Comparison of ENCODE assay signal across 18 mouse cellular contexts in the genomic region with DNA sequence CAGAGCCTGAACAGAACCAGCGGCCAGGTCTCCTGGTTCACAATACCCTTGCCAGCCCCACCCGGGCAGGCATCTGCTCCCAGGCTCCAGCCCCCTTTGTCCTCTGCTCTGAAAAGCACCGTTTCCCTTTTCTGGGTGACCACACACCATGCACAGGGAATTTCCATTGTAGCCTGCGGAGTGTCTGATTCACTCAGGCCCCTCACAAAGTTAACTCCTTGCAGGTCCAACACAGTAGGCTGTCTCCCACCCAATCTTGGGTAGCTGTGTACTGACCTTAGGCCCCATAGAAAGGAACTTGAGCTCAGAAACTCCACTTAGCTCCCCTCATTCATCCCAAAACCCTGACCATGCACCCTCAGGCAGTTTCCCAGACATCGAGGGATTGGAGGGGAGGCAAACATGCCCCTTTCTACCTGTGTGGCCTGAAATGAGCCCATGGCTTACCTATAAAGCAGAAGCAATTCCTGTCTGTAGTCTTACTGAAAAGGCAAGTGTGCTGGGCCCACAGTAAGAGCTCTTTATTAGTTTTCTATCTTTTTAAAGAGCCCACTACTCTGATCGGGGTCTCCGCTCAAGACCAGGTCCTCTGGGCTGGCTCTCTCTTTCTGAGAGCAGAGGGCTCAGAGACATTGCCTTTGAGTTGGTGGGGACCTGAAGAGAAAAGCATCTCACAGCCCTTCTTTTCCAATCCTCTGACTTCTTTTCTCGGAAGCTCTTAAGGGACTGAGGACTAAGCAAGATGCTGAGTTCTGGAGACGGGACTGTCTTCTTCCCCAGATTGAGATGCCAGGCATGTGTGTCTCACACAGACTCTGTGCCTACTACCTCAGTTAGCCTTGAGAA. TPM values are rescaled to one million over a fixed set of nuclear protein-coding genes. Genes with fewer than 3 reads are reported as not detected.
DNase-seq lines count a peak whose midpoint lies in the region; ATAC-seq and TF ChIP-seq lines count a peak whose summit lies in the region.
"Had no signal": no experiment of that assay in that cellular context is flagged by ENCODE, and none has a peak within 500 bp of the region (broad histone marks: within the 10 kb centered on the region; RNA-seq: fewer than 3 reads in every experiment).

No protein-coding gene starts in this region.

- H3K9me3 ChIP-seq in CH12.LX (replicated peaks; ENCODE audit: low read length) (no peaks in the 10 kb centered on the region), MEL (replicated peaks; ENCODE audit: insufficient read depth, low read length) (no peaks in the 10 kb centered on the region)
- no peaks in the 10 kb centered on the region for H3K9me3 ChIP-seq in limb, embryonic 10.5 days (replicated peaks)
- H3K9me3 ChIP-seq in heart, embryonic 10.5 days: no peaks in the 10 kb centered on the region
- H3K9me3 ChIP-seq: embryonic facial prominence, embryonic 13.5 days; G1E; liver, embryonic 13.5 days; midbrain, embryonic 13.5 days; stomach, embryonic 15.5 days had no signal

- H3K4me2 ChIP-seq in CH12.LX (ENCODE audit: insufficient read depth, low read depth, poor library complexity, severe bottlenecking): no peak overlapping the region
- H3K4me2 ChIP-seq: embryonic facial prominence, embryonic 13.5 days; hindbrain, embryonic 14.5 days; liver, embryonic 13.5 days; midbrain, embryonic 13.5 days; stomach, embryonic 15.5 days had no signal

- no peak for TF ChIP-seq CTCF in liver, adult 2 months (IDR thresholded peaks at IDR 0.05; ENCODE audit: low read depth, low read length)
- TF ChIP-seq CTCF in CH12.LX (conservative IDR thresholded peaks at IDR 0.05 in 1 of 2, IDR thresholded peaks at IDR 0.05 in 1 of 2; ENCODE audit: low read depth in 2 of 2, low read length in 2 of 2) (no peak), MEL (IDR thresholded peaks at IDR 0.05 in 2 of 3, conservative IDR thresholded peaks at IDR 0.05 in 1 of 3; ENCODE audit: control insufficient read depth in 1 of 3, insufficient read depth in 1 of 3, low read depth in 2 of 3, low read length in 3 of 3, poor library complexity in 1 of 3, severe bottlenecking in 1 of 3) (no peak)

- TF ChIP-seq EP300 in CH12.LX (IDR thresholded peaks at IDR 0.05; ENCODE audit: low read length) (peak; percentile 17; the same call in 1 of the 2 replicates), MEL (IDR thresholded peaks at IDR 0.05; ENCODE audit: low read depth in 1 of 2, low read length in 2 of 2) (peak in 1 of 2 experiments; percentile 40; a peak in 2 of 4 replicates)

- 80% methylated on average over 9 of the region's 9 CpGs for WGBS in liver, adult 2 months
- 85% methylated on average over 9 of the region's 9 CpGs for WGBS in limb, embryonic 10.5 days
- WGBS in heart, embryonic 10.5 days: 77% methylated on average over 9 of the region's 9 CpGs

- dilution Hi-C loops in CH12.LX (cut with MboI; ENCODE audit: extremely low pct_ligation_motif_present, extremely low pct_unique_long_range_greater_than_20kb, low sequenced_read_pairs): no loop called here

- H3K4me1 ChIP-seq in liver, adult 2 months (ENCODE audit: control insufficient read depth, insufficient read depth, low read length): no peaks in the 10 kb centered on the region
- H3K4me1 ChIP-seq in CH12.LX (ENCODE audit: control insufficient read depth in 1 of 2, insufficient read depth in 2 of 2) (peaks cover 31 to 70% of the 10 kb centered on the region in 2 experiments), MEL (ENCODE audit: control insufficient read depth in 1 of 2, insufficient read depth in 2 of 2, low read length in 2 of 2) (peaks cover 7 to 57% of the 10 kb centered on the region in 2 experiments)
- H3K4me1 ChIP-seq in limb, embryonic 10.5 days: peaks cover 16% of the 10 kb centered on the region
- H3K4me1 ChIP-seq in heart, embryonic 10.5 days: peaks cover 16% of the 10 kb centered on the region
- H3K4me1 ChIP-seq: embryonic facial prominence, embryonic 13.5 days; midbrain, embryonic 13.5 days; stomach, embryonic 15.5 days had no signal

- peak overlapping the region; percentile 48 for H3K9ac ChIP-seq in liver, adult 2 months (ENCODE audit: low read depth, low read length)
- H3K9ac ChIP-seq in CH12.LX (ENCODE audit: insufficient read depth, low read depth) (no peak overlapping the region), MEL (ENCODE audit: control insufficient read depth, low read depth, low read length, poor library complexity, severe bottlenecking) (peak overlapping the region; percentile 70)
- H3K9ac ChIP-seq: embryonic facial prominence, embryonic 13.5 days; hindbrain, embryonic 14.5 days; liver, embryonic 13.5 days; midbrain, embryonic 13.5 days; stomach, embryonic 15.5 days had no signal

- H3K27me3 ChIP-seq in liver, adult 2 months (ENCODE audit: control insufficient read depth, insufficient read depth, low read length): no peaks in the 10 kb centered on the region
- H3K27me3 ChIP-seq in CH12.LX (replicated peaks) (no peaks in the 10 kb centered on the region), MEL (ENCODE audit: control insufficient read depth in 1 of 2, insufficient read depth in 2 of 2, low read length in 2 of 2) (no peaks in the 10 kb centered on the region)
- no peaks in the 10 kb centered on the region for H3K27me3 ChIP-seq in limb, embryonic 10.5 days (ENCODE audit: low read depth, poor library complexity, severe bottlenecking)
- H3K27me3 ChIP-seq in heart, embryonic 10.5 days (ENCODE audit: insufficient read depth, poor library complexity, severe bottlenecking): peaks cover 9% of the 10 kb centered on the region; the same call in 1 of the 2 replicates
- H3K27me3 ChIP-seq: embryonic facial prominence, embryonic 13.5 days; midbrain, embryonic 13.5 days; stomach, embryonic 15.5 days had no signal

- no peak for TF ChIP-seq POLR2A in liver, adult 2 months (IDR thresholded peaks at IDR 0.05; ENCODE audit: extremely low read depth, insufficient read depth, low read length)
- TF ChIP-seq POLR2A in CH12.LX (IDR thresholded peaks at IDR 0.05; ENCODE audit: low read depth, low read length) (no peak), MEL (IDR thresholded peaks at IDR 0.05; ENCODE audit: control insufficient read depth in 1 of 2, insufficient read depth in 1 of 2, low read depth in 1 of 2, low read length in 2 of 2, poor library complexity in 1 of 2) (peak in 1 of 2 experiments; percentile 85; a peak in 3 of 4 replicates)

- H3K4me3 ChIP-seq in liver, adult 2 months (ENCODE audit: insufficient read depth, low read depth, low read length): no peak overlapping the region
- H3K4me3 ChIP-seq in CH12.LX (replicated peaks in 1 of 3; ENCODE audit: low read depth in 2 of 3, low read length in 2 of 3, poor library complexity in 1 of 3): no peak overlapping the region
- H3K4me3 ChIP-seq in MEL (ENCODE audit: control insufficient read depth in 1 of 2, insufficient read depth in 1 of 2, low read depth in 2 of 2, low read length in 2 of 2): peak overlapping the region in 1 of 2 experiments; percentile 39; a peak in 2 of 4 replicates
- no peak overlapping the region for H3K4me3 ChIP-seq in limb, embryonic 10.5 days
- H3K4me3 ChIP-seq in heart, embryonic 10.5 days: no peak overlapping the region
- H3K4me3 ChIP-seq: embryonic facial prominence, embryonic 13.5 days; liver, embryonic 13.5 days; midbrain, embryonic 13.5 days; stomach, embryonic 15.5 days had no signal

- H3K36me3 ChIP-seq in liver, adult 2 months (ENCODE audit: control insufficient read depth, insufficient read depth, low read length): no peaks in the 10 kb centered on the region
- H3K36me3 ChIP-seq in CH12.LX (replicated peaks in 1 of 2; ENCODE audit: control insufficient read depth in 1 of 2, insufficient read depth in 1 of 2, low read length in 1 of 2) (no peaks in the 10 kb centered on the region), MEL (ENCODE audit: control insufficient read depth in 1 of 2, insufficient read depth in 2 of 2, low read length in 2 of 2) (peaks cover 0 to 49% of the 10 kb centered on the region in 2 experiments; a peak in 2 of 4 replicates)
- H3K36me3 ChIP-seq in limb, embryonic 10.5 days: no peaks in the 10 kb centered on the region
- H3K36me3 ChIP-seq in heart, embryonic 10.5 days: no peaks in the 10 kb centered on the region
- H3K36me3 ChIP-seq: embryonic facial prominence, embryonic 13.5 days; G1E; liver, embryonic 13.5 days; midbrain, embryonic 13.5 days; stomach, embryonic 15.5 days had no signal

- peak overlapping the region; percentile 62 for H3K27ac ChIP-seq in liver, adult 2 months (replicated peaks; ENCODE audit: insufficient read depth, low read depth, low read length)
- H3K27ac ChIP-seq in CH12.LX (ENCODE audit: insufficient read depth, low read depth) (no peak overlapping the region), MEL (ENCODE audit: control insufficient read depth, low read depth, low read length) (peak overlapping the region; percentile 99)
- 0 out of 2 replicates have a peak overlapping the region, but pooled peaks have one; percentile 4 for H3K27ac ChIP-seq in limb, embryonic 10.5 days
- H3K27ac ChIP-seq in heart, embryonic 10.5 days: no peak overlapping the region
- H3K27ac ChIP-seq: embryonic facial prominence, embryonic 13.5 days; hindbrain, embryonic 14.5 days; midbrain, embryonic 13.5 days; stomach, embryonic 15.5 days had no signal

- H3K79me2 ChIP-seq in liver, adult 2 months (ENCODE audit: control insufficient read depth, insufficient read depth, low read length): no peaks in the 10 kb centered on the region
- no peaks in the 10 kb centered on the region for H3K79me2 ChIP-seq in CH12.LX (replicated peaks; ENCODE audit: control insufficient read depth, extremely low read depth, insufficient read depth, poor library complexity, severe bottlenecking)
- H3K79me2 ChIP-seq in MEL (ENCODE audit: control insufficient read depth, insufficient read depth, low read length, poor library complexity): peaks cover 1% of the 10 kb centered on the region; the same call in 1 of the 2 replicates

- ATAC-seq in megakaryocyte, adult 5-6 weeks (ENCODE audit: poor library complexity, severe bottlenecking): no peak
- ATAC-seq: intestine, embryonic 16.5 days; midbrain, embryonic 13.5 days had no signal

- no peak for DNase-seq in liver, adult 2 months (ENCODE audit: extremely low read depth, low read depth, low spot score)
- DNase-seq in liver (no peak), CH12.LX (ENCODE audit: extremely low read depth) (no peak), MEL (ENCODE audit: low read depth, low spot score) (peak; percentile 81)
- no peak for DNase-seq in limb, embryonic 10.5 days (ENCODE audit: low spot score)
- DNase-seq in heart, embryonic 10.5 days (ENCODE audit: low spot score): no peak
- DNase-seq: adrenal gland, adult 2 months; cerebellum, adult 2 months; liver, embryonic 13.5 days; lung, postnatal 14 days; right cerebral cortex, adult 18-20 months had no signal

- in situ Hi-C loops in CH12.LX (cut with MboI; ENCODE audit: low pct_ligation_motif_present, low pct_unique_long_range_greater_than_20kb, low sequenced_read_pairs): no loop called here

- no peak for TF ChIP-seq RAD21 in CH12.LX (IDR thresholded peaks at IDR 0.05; ENCODE audit: low read depth, low read length)
- TF ChIP-seq RAD21 in MEL (IDR thresholded peaks at IDR 0.05; ENCODE audit: low read depth, low read length): no peak

RNA-seq across cellular contexts. Expression of a gene that starts 4.4 kb away (rescaled TPM):
- 3.7 and 4.8 TPM in 2 replicates for total RNA-seq in liver, adult 2 months (2014; rRNA removed)
- polyA plus RNA-seq in liver, adult 2 months (2012; rRNA removed): 9.5 and 16.5 TPM in 2 replicates
- total RNA-seq in CH12.LX (2012; rRNA removed) (22.7 and 24.7 TPM in 2 replicates), CH12.LX (2014; rRNA removed) (29.7 and 42.6 TPM in 2 replicates), MEL (2012; rRNA removed) (108 and 129 TPM in 2 replicates)
- polyA plus RNA-seq in CH12.LX (2012; ENCODE audit: insufficient read length, low read depth) (35.2 and 45.7 TPM in 2 replicates), MEL (2012; ENCODE audit: insufficient read depth in 1 of 2, insufficient read length in 2 of 2, low read depth in 1 of 2, low replicate concordance in 2 of 2, missing spikeins in 1 of 2) (100 to 1,000 TPM in 1 of 2 experiments, 10 to 100 TPM in 1; 95.9 to 142 TPM)
- polyA plus RNA-seq in limb, embryonic 10.5 days (2016; fragmentation: Nextera tagmentation; extraction: Ambion mirVana): 2.0 and 2.6 TPM in 2 replicates
- polyA plus RNA-seq in heart, embryonic 10.5 days (2016; fragmentation: Nextera tagmentation; extraction: Ambion mirVana): 0.99 and 4.1 TPM in 2 replicates
- total RNA-seq in megakaryocyte, adult 5-6 weeks (2015): 348 and 384 TPM in 2 replicates
- total RNA-seq in megakaryocyte, adult 5-6 weeks (2017): 253 and 295 TPM in 2 replicates

RNA-seq across cellular contexts. Expression of a gene that starts 16.4 kb away (rescaled TPM):
- total RNA-seq in liver, adult 2 months (2014; rRNA removed): 4.3 and 6.8 TPM in 2 replicates
- 13.1 and 17.5 TPM in 2 replicates for polyA plus RNA-seq in liver, adult 2 months (2012; rRNA removed)
- total RNA-seq in CH12.LX (2012; rRNA removed): 7.5 and 8.4 TPM in 2 replicates
- 3.5 and 4.3 TPM in 2 replicates for total RNA-seq in CH12.LX (2014; rRNA removed)
- 7.2 and 8.1 TPM in 2 replicates for polyA plus RNA-seq in CH12.LX (2012; ENCODE audit: insufficient read length, low read depth)
- 7.7 and 9.4 TPM in 2 replicates for total RNA-seq in MEL (2012; rRNA removed)
- polyA plus RNA-seq in MEL (2012; ENCODE audit: insufficient read depth in 1 of 2, insufficient read length in 2 of 2, low read depth in 1 of 2, low replicate concordance in 2 of 2, missing spikeins in 1 of 2): 10 to 100 TPM in 1 of 2 experiments, not detected in 1; 19.1 TPM
- polyA plus RNA-seq in limb, embryonic 10.5 days (2016; fragmentation: Nextera tagmentation; extraction: Ambion mirVana): 18.1 and 31.6 TPM in 2 replicates
- 32.6 and 37.5 TPM in 2 replicates for polyA plus RNA-seq in heart, embryonic 10.5 days (2016; fragmentation: Nextera tagmentation; extraction: Ambion mirVana)
- 8.4 and 15.6 TPM in 2 replicates for total RNA-seq in megakaryocyte, adult 5-6 weeks (2015)
- 6.5 and 10.9 TPM in 2 replicates for total RNA-seq in megakaryocyte, adult 5-6 weeks (2017)

RNA-seq across cellular contexts. Expression of a gene that starts 31.3 kb away (rescaled TPM):
- total RNA-seq in liver, adult 2 months (2014; rRNA removed): 0.07 TPM in 1 of 2 replicates, not detected in the other
- 0.01 and 0.04 TPM in 2 replicates for polyA plus RNA-seq in liver, adult 2 months (2012; rRNA removed)
- 0.04 TPM in 2 replicates for total RNA-seq in CH12.LX (2012; rRNA removed)
- 0.07 and 0.15 TPM in 2 replicates for total RNA-seq in CH12.LX (2014; rRNA removed)
- polyA plus RNA-seq in CH12.LX (2012; ENCODE audit: insufficient read length, low read depth): 0.27 TPM in 2 replicates
- total RNA-seq in MEL (2012; rRNA removed): 0.19 and 0.29 TPM in 2 replicates
- polyA plus RNA-seq in MEL (2012; ENCODE audit: insufficient read depth in 1 of 2, insufficient read length in 2 of 2, low read depth in 1 of 2, low replicate concordance in 2 of 2, missing spikeins in 1 of 2): under 1 TPM in 1 of 2 experiments, not detected in 1; 0.50 TPM
- polyA plus RNA-seq in limb, embryonic 10.5 days (2016; fragmentation: Nextera tagmentation; extraction: Ambion mirVana): 0.44 and 0.49 TPM in 2 replicates
- 450 and 1,030 TPM in 2 replicates for polyA plus RNA-seq in heart, embryonic 10.5 days (2016; fragmentation: Nextera tagmentation; extraction: Ambion mirVana)
- total RNA-seq in megakaryocyte, adult 5-6 weeks (2015): 0.18 and 0.27 TPM in 2 replicates
- 0.08 and 0.44 TPM in 2 replicates for total RNA-seq in megakaryocyte, adult 5-6 weeks (2017)
- total RNA-seq: G1E had no signal
- polyA plus RNA-seq: adrenal gland, adult 2 months; G1E; hindbrain, embryonic 14.5 days; intestine, embryonic 16.5 days; midbrain, embryonic 13.5 days had no signal

RNA-seq across cellular contexts. Expression of a gene that starts 32.8 kb away (rescaled TPM):
- 147 and 190 TPM in 2 replicates for total RNA-seq in liver, adult 2 months (2014; rRNA removed)
- polyA plus RNA-seq in liver, adult 2 months (2012; rRNA removed): 69.4 and 71.4 TPM in 2 replicates
- total RNA-seq in CH12.LX (2012; rRNA removed): 214 and 283 TPM in 2 replicates
- 242 and 257 TPM in 2 replicates for total RNA-seq in CH12.LX (2014; rRNA removed)
- 284 and 353 TPM in 2 replicates for polyA plus RNA-seq in CH12.LX (2012; ENCODE audit: insufficient read length, low read depth)
- total RNA-seq in MEL (2012; rRNA removed): 259 and 271 TPM in 2 replicates
- polyA plus RNA-seq in MEL (2012; ENCODE audit: insufficient read depth in 1 of 2, insufficient read length in 2 of 2, low read depth in 1 of 2, low replicate concordance in 2 of 2, missing spikeins in 1 of 2): 1,000 to 10,000 TPM in 1 of 2 experiments, 100 to 1,000 TPM in 1; 428 to 1,459 TPM
- polyA plus RNA-seq in limb, embryonic 10.5 days (2016; fragmentation: Nextera tagmentation; extraction: Ambion mirVana): 359 and 373 TPM in 2 replicates
- polyA plus RNA-seq in heart, embryonic 10.5 days (2016; fragmentation: Nextera tagmentation; extraction: Ambion mirVana): 315 and 334 TPM in 2 replicates
- 65.1 and 69.7 TPM in 2 replicates for total RNA-seq in megakaryocyte, adult 5-6 weeks (2015)
- total RNA-seq in megakaryocyte, adult 5-6 weeks (2017): 226 TPM in 2 replicates

RNA-seq across cellular contexts. Expression of a gene that starts 51.2 kb away (rescaled TPM):
- 0.07 TPM in 1 of 2 replicates, not detected in the other for total RNA-seq in liver, adult 2 months (2014; rRNA removed)
- polyA plus RNA-seq in liver, adult 2 months (2012; rRNA removed): 0.09 TPM in 1 of 2 replicates, not detected in the other
- 0.08 TPM in 1 of 2 replicates, not detected in the other for total RNA-seq in CH12.LX (2012; rRNA removed)
- 0.15 TPM in 1 of 2 replicates, not detected in the other for total RNA-seq in CH12.LX (2014; rRNA removed)
- 0.40 TPM in 1 of 2 replicates, not detected in the other for polyA plus RNA-seq in CH12.LX (2012; ENCODE audit: insufficient read length, low read depth)
- not detected in 2 replicates for total RNA-seq in MEL (2012; rRNA removed)
- under 1 TPM in 1 of 2 experiments, not detected in 1; 0.10 TPM for polyA plus RNA-seq in MEL (2012; ENCODE audit: insufficient read depth in 1 of 2, insufficient read length in 2 of 2, low read depth in 1 of 2, low replicate concordance in 2 of 2, missing spikeins in 1 of 2)
- polyA plus RNA-seq in limb, embryonic 10.5 days (2016; fragmentation: Nextera tagmentation; extraction: Ambion mirVana): 0.30 and 1.4 TPM in 2 replicates
- 6.6 and 13.8 TPM in 2 replicates for polyA plus RNA-seq in heart, embryonic 10.5 days (2016; fragmentation: Nextera tagmentation; extraction: Ambion mirVana)
- 0.46 and 0.47 TPM in 2 replicates for total RNA-seq in megakaryocyte, adult 5-6 weeks (2015)
- total RNA-seq in megakaryocyte, adult 5-6 weeks (2017): 0.51 and 1.3 TPM in 2 replicates

Comparison
In these comparisons a context has a peak if more than half of its experiments do, and no peak if none do; other contexts are left out.
1. H3K27ac ChIP-seq: peak in liver, adult 2 months (single experiment), MEL (single experiment) and limb, embryonic 10.5 days (single experiment); none in CH12.LX (single experiment) and heart, embryonic 10.5 days (single experiment).
2. RNA of a gene that starts 31.3 kb away (polyA plus RNA-seq): 450 to 1,030 TPM in heart, embryonic 10.5 days; 0.50 TPM in MEL, 0.44 to 0.49 TPM in limb, embryonic 10.5 days, 0.27 TPM in CH12.LX and 0.01 to 0.04 TPM in liver, adult 2 months; every median in the first group is over 100 times any median in the second.